Mouse (Mus musculus) neural tube, embryonic 15.5 days (tissue): Measurements from ENCODE around the gene Ptprd. TPM values are rescaled to one million over a fixed set of nuclear protein-coding genes. Genes with fewer than 3 reads are reported as not detected.

ENCODE experiments used
- ATAC-seq: fragments of 200-750 bp; cut with Nextera tagmentation; 2 replicates; pipeline ENCODE4 v1.8.0; 2017; ENCODE audit warnings: mild to moderate bottlenecking, moderate TSS enrichment, moderate library complexity; ENCODE audit not compliant: low FRiP score
- H3K27ac ChIP-seq: fragments of 300-500 bp; sonication (generic); replicated peaks from 2 replicates; pipeline ENCODE4 v1.5.1; 2015; ENCODE audit warnings: mild to moderate bottlenecking, inconsistent platforms
- H3K27me3 ChIP-seq: fragments of 300-500 bp; sonication (generic); replicated peaks from 2 replicates; pipeline ENCODE4 v1.6.1; 2015; ENCODE audit warnings: inconsistent platforms
- H3K36me3 ChIP-seq: fragments of 300-500 bp; sonication (generic); 2 replicates; pipeline ENCODE4 v1.6.1; 2015; ENCODE audit warnings: inconsistent platforms
- H3K4me1 ChIP-seq: fragments of 300-500 bp; sonication (generic); 2 replicates; pipeline ENCODE4 v1.6.1; 2015; ENCODE audit warnings: inconsistent platforms
- H3K4me2 ChIP-seq: fragments of 300-500 bp; sonication (generic); 2 replicates; pipeline ENCODE4 v1.6.1; 2015; ENCODE audit warnings: inconsistent platforms, mild to moderate bottlenecking, moderate library complexity
- H3K4me3 ChIP-seq: fragments of 300-500 bp; sonication (generic); replicated peaks from 2 replicates; pipeline ENCODE4 v1.5.1; 2015; ENCODE audit warnings: mild to moderate bottlenecking, inconsistent platforms
- H3K9ac ChIP-seq: fragments of 300-500 bp; sonication (generic); replicated peaks from 2 replicates; pipeline ENCODE4 v1.6.1; 2015; ENCODE audit warnings: mild to moderate bottlenecking, inconsistent platforms
- H3K9me3 ChIP-seq: fragments of 300-500 bp; sonication (generic); replicated peaks from 2 replicates; pipeline ENCODE4 v1.6.1; 2016; ENCODE audit warnings: inconsistent platforms
- WGBS: fragments of 180-500 bp; shearing (Covaris S2); methylation state at CpG from one replicate; pipeline ENCODE4 v1.1.7; 2015; ENCODE audit warnings: mixed read lengths; 5-methylcytosine and 5-hydroxymethylcytosine counted together
- polyA plus RNA-seq: library from polyadenylated mRNA; unstranded; fragments of >200 nt; fragmentation: Nextera tagmentation; extraction: Ambion mirVana; gene quantifications from 2 replicates; pipeline ENCODE4 v1.2.1, GENCODE M21; 2015

The Ptprd gene
- polyA plus RNA-seq, 1 experiment from 2014 or later, result 96.1 TPM

DNA sequence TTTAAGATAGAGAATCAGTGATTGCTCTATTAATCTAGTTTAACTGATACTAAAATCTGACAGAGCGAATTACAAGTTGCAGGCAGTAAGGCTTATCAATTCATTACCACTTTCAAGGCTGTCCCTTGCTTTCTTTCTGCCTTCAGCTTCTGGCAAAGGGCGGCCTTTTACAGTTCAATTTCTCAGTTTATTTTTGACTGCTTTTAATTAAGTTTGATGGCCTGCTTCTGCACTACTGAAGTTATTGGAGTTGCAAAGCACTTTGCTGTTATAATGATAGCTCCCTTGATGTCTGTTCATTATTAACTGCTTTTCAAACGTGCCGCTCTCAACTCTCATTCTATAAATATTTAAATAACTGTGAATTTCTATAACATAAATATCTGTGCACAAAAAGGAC is 673.9 kb downstream of the Ptprd start:
- Histone ChIP-seq H3K27ac (peak overlapping the region; percentile 61), H3K4me1 (peaks cover 9% of the 10 kb centered on the region), H3K4me3 (no peak overlapping the region), H3K9ac (no peak overlapping the region), H3K27me3 (no peaks in the 10 kb centered on the region), H3K4me2 (peak overlapping the region; percentile 13), H3K36me3 (no peaks in the 10 kb centered on the region), H3K9me3 (no peaks in the 10 kb centered on the region)
- ATAC-seq, result peak; percentile 50; the same call in 1 of the 2 replicates
- whole genome bisulfite sequencing, result 29% methylated on average over 4 of the region's 4 CpGs

DNA sequence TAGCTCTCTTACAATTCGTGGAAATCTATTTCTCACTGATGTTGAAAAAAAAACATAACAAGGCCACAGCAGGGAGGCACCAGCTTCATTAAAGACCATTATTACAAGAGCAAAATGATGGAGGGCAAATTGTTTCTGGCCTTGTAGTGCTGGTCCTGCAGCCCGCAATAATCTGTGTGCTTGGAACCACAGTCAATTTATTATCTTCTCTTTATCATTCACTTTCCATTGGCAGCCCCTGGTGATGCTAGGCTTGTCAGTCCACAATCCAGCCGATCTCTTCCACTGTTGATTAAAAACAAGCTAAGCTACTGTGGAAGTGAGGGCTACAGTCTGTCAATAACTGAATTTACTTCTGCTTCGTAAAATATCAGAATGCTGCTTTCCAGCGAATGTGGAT is 674.4 kb downstream of the Ptprd start:
- ATAC-seq, result peak; percentile 38; the same call in 1 of the 2 replicates
- H3K4me1 ChIP-seq, result peaks cover 9% of the 10 kb centered on the region
- no peak overlapping the region for H3K4me3 ChIP-seq
- no peak overlapping the region; the same call in 1 of the 2 replicates for H3K9ac ChIP-seq
- peak overlapping the region; percentile 13 for H3K4me2 ChIP-seq
- peak overlapping the region; percentile 61 for H3K27ac ChIP-seq
- 34% methylated on average over 5 of the region's 5 CpGs for WGBS
- no peaks in the 10 kb centered on the region for H3K36me3 ChIP-seq
- H3K27me3 ChIP-seq, result no peaks in the 10 kb centered on the region
- no peaks in the 10 kb centered on the region for H3K9me3 ChIP-seq

DNA sequence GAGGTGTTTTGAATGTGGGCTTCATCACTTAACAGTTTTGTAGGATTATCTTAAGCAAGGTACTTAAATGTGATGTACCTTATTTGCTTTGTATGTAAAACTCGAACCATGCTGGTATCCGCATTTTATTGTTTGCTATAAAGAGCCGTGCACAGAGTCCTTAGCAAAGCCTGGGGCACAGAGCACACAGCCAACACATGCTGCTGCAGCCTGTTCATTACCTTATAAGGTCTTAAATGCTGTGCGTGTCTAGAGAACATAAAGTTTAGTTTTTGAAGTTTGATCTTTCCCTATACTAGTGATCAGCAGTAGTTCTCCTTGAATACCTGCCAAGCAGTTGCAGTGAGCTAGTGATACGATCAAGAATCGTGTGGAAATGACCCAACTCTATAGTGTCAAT is 676.2 kb downstream of the Ptprd start:
- peaks cover 9% of the 10 kb centered on the region for H3K4me1 ChIP-seq

DNA sequence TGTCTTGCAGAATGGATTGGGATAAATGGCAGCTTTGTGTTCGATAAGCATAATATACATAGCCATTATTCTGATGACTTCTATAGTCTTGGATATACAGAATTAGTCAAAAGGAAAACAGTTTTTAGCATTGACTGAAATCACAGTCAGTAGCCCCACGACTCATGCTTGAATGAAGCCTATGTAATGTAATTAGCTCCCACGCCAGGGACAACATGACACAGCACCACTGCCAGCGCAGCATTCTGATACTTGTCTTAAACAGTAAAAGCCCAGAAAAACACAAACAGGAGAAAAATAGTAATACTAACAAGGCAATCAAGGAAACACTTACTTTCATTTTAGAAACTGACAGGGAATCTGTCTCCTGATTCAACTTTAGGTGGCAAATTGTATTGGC is 677.2 kb downstream of the Ptprd start:
- WGBS, result 43% methylated on average over 4 of the region's 4 CpGs
- no peaks in the 10 kb centered on the region for H3K9me3 ChIP-seq
- no peak overlapping the region for H3K27ac ChIP-seq
- no peaks in the 10 kb centered on the region for H3K27me3 ChIP-seq
- no peaks in the 10 kb centered on the region for H3K36me3 ChIP-seq
- H3K4me2 ChIP-seq, result no peak overlapping the region
- peaks cover 9% of the 10 kb centered on the region for H3K4me1 ChIP-seq
- ATAC-seq, result no peak
- no peak overlapping the region for H3K9ac ChIP-seq
- no peak overlapping the region for H3K4me3 ChIP-seq

More for the DNA sequence above, 676.2 kb downstream of the Ptprd start:
- Histone ChIP-seq H3K9me3 (no peaks in the 10 kb centered on the region), H3K4me2 (no peak overlapping the region), H3K9ac (no peak overlapping the region), H3K4me3 (no peak overlapping the region), H3K36me3 (no peaks in the 10 kb centered on the region), H3K27ac (no peak overlapping the region), H3K27me3 (no peaks in the 10 kb centered on the region)
- 66% methylated on average over 6 of the region's 6 CpGs for WGBS
- ATAC-seq, result peak; percentile 51; the same call in 1 of the 2 replicates

DNA sequence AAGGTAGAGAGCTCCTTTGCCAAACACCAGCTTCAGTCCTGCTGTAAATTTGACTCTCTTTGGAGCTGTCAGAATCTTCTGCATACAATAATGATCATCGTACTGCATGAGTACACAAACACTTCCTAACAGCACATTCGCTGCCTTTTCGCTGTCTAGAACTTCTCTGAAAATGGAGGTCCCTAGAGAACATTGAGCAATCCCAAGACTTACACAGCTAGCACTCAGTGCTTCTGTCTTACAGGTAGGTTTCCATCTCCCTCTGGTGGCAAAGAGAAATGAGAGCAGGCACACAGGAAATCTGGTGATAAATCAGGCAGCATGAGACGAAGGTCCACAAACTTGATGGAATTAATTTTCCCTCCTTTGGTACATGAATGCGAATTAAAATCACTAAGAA is 692.6 kb downstream of the Ptprd start:
- Histone ChIP-seq H3K4me2 (no peak overlapping the region), H3K36me3 (no peaks in the 10 kb centered on the region), H3K27me3 (no peaks in the 10 kb centered on the region), H3K9ac (no peak overlapping the region), H3K27ac (no peak overlapping the region), H3K9me3 (no peaks in the 10 kb centered on the region), H3K4me3 (no peak overlapping the region), H3K4me1 (no peaks in the 10 kb centered on the region)
- WGBS, result 28% methylated on average over 5 of the region's 5 CpGs
- ATAC-seq, result peak; percentile 69; the same call in 1 of the 2 replicates

DNA sequence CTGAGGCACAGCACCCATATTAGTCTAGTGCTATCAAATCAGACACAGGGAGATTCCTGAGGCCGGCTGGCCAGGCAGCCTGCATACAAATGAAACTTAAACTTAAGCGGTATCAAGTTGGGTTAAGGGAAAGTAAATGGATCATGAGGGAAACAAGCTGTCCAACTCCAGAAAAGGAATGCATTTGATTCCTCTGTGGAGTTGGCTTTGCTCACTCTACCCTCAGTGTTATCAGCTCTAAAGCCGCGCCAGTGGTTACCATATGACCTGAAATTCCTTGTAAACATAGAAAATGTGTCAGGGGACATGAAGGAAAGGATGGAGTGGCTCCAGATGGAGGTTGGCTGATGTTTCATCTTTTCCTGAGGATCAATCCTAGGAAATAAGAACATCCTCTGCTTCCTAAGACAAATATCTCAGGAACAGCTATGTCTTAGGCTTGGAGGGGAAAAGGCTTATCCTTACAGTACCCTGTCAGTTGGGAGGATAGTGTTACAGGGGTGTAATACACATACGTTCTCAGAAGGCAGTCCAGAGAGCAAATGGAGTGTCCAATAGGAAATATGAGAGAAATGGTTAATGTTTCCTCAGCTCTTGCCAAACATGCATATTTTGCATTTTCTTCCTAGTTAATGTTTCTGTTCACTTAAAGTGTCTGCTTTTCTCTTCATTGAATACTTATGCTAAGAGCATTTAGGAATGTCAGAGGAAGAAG is 697.7 kb downstream of the Ptprd start:
- no peak overlapping the region for H3K27ac ChIP-seq
- H3K9ac ChIP-seq, result no peak overlapping the region
- no peak overlapping the region for H3K4me3 ChIP-seq
- H3K36me3 ChIP-seq, result no peaks in the 10 kb centered on the region
- ATAC-seq, result no peak
- no peaks in the 10 kb centered on the region for H3K9me3 ChIP-seq
- H3K27me3 ChIP-seq, result no peaks in the 10 kb centered on the region
- no peak overlapping the region for H3K4me2 ChIP-seq
- 74% methylated on average over 5 of the region's 5 CpGs for WGBS
- no peaks in the 10 kb centered on the region for H3K4me1 ChIP-seq

DNA sequence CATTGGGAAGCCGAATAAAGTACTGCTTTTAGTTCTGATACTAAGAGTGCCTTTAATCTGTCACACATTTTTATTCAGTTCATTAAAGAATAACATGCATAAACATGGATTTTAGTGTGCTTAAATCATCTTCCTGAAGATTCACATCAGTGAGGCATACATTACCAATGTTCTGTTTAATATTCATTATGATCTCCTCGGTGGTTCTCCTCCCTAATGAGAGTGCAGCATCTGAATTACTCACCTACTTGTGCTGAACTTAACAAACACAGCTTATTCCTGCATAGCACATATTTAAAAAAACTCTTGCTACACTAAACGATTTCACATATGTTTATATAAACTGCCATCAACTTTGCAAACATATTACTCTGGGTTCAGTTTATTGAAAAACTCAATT is 698.7 kb downstream of the Ptprd start:
- 64% methylated on average over 3 of the region's 3 CpGs for WGBS

DNA sequence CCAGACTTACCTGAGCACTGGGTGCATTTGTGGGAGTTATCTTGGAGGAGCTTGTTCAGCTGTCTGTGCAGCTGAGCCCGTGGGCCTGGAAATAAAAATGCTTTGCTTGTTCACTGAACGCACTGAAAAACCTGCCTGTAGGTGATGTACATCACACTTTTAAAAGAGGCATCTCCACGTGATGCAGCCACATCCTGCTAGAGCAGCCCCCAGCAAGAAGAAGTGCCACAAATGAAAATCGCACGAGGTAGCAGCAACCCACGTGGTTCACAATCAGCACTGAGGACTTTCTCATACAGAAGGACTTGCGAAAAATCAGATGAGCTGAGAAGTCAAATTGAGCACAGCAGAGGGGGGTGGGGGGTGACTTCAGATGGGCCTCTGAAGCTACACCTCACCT is 757.7 kb downstream of the Ptprd start:
- Histone ChIP-seq H3K36me3 (no peaks in the 10 kb centered on the region), H3K4me3 (no peak overlapping the region), H3K4me1 (no peaks in the 10 kb centered on the region), H3K9me3 (no peaks in the 10 kb centered on the region), H3K27me3 (no peaks in the 10 kb centered on the region), H3K4me2 (no peak overlapping the region), H3K9ac (no peak overlapping the region), H3K27ac (no peak overlapping the region)
- 75% methylated on average over 7 of the region's 7 CpGs for WGBS
- ATAC-seq, result no peak

More for the DNA sequence above, 698.7 kb downstream of the Ptprd start:
- H3K4me1 ChIP-seq, result no peaks in the 10 kb centered on the region
- no peak overlapping the region for H3K27ac ChIP-seq
- H3K4me2 ChIP-seq, result no peak overlapping the region
- H3K36me3 ChIP-seq, result no peaks in the 10 kb centered on the region
- no peaks in the 10 kb centered on the region for H3K27me3 ChIP-seq
- H3K4me3 ChIP-seq, result no peak overlapping the region
- no peak for ATAC-seq
- H3K9ac ChIP-seq, result no peak overlapping the region
- H3K9me3 ChIP-seq, result no peaks in the 10 kb centered on the region

DNA sequence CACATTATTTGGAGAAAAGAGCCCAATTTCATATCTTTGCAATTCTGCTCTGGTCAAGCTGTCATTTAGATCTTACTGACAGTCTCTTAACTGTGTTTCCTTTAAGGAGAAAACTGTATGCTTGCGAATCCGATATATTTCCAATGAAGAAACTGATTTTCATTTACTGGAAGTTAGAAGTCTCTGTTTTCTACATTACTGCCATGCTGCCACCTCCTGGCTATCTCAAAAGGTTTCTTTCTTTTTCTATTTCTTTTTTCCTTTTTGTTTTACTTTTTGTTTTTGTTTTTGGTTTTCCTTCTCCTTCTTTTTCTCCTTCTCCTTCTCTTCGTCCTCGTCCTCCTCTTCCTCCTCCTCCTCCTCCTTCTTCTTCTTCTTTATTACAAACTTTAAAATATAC is 812.6 kb downstream of the Ptprd start:
- no peak overlapping the region for H3K9ac ChIP-seq
- no peak overlapping the region for H3K4me3 ChIP-seq
- H3K27me3 ChIP-seq, result no peaks in the 10 kb centered on the region
- no peaks in the 10 kb centered on the region for H3K36me3 ChIP-seq
- no peaks in the 10 kb centered on the region for H3K4me1 ChIP-seq
- no peak overlapping the region for H3K27ac ChIP-seq
- ATAC-seq, result no peak
- H3K4me2 ChIP-seq, result no peak overlapping the region
- no peaks in the 10 kb centered on the region for H3K9me3 ChIP-seq
- 75% methylated on average over 4 of the region's 4 CpGs for WGBS

DNA sequence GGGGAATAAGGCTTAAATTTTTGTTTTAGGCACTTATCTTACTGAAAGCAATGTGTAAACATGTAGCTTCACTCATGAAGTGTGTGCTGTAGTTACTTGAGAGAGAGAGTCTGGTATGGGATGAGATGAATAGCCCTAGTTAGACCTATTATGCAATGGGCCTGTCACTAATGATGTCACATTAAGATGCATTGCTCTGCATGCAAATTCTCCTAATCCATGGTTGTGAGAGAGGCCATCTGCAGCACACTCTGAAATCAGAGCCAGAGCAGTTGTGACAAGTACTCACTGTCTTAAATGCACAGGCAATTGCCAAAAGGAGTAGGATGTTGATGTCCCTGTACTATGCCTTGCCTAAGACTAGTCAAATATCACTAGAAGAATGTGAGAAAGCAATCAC is 850.0 kb downstream of the Ptprd start:
- Histone ChIP-seq H3K9ac (no peak overlapping the region), H3K27me3 (no peaks in the 10 kb centered on the region), H3K27ac (no peak overlapping the region), H3K36me3 (no peaks in the 10 kb centered on the region), H3K4me1 (no peaks in the 10 kb centered on the region), H3K4me3 (no peak overlapping the region), H3K9me3 (no peaks in the 10 kb centered on the region), H3K4me2 (no peak overlapping the region)
- no peak for ATAC-seq

DNA sequence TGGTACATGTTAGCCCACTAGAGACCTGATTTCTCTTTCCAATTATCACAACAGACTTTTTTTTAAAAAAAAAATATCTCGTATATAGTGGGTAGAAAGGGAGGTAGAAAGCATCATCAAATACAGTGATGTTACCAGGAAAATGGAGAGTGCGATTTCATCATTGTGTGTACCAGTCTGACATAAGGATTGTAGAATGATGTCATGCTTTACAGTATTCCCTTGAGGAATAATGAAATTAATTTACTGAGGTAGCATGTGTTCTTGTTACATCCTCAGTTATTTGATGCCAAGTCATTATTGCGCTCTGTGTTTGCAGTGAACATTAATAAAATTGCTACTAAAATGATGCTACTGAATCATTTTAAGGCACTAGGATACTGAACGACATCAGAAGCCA is 884.6 kb downstream of the Ptprd start:
- no peak for ATAC-seq
- WGBS, result 49% methylated on average over 4 of the region's 4 CpGs

DNA sequence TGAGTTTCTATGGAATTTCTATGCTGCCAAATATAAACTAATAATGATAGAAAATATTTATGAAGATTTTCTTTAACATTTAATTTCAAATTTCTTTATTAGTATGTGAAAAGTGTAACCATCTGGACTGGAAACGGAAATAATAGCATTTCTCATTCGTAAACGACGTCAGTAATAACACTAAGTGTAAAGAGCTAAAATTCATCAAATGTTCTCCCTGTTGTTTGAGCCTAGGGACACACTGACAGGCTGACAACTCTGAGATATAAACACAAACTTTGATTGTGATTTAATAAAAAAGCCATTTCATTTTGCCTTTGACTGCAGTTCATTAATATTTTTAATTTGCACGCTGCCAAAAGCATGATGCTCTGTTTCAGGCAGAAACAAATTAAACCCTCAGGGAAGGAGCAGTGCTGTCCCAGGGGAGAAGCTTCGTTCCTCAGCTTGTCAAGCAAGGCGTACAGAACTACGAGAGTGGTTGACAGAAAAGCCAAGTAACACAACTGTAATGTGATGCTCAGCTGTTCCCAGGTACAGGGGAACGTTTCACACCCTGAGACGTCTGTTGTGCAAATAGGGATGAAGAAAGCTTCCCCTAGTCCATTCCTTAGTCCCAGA is 894.6 kb downstream of the Ptprd start:
- Histone ChIP-seq H3K4me3 (no peak overlapping the region), H3K27ac (no peak overlapping the region), H3K9ac (no peak overlapping the region), H3K36me3 (no peaks in the 10 kb centered on the region), H3K4me2 (0 out of 2 replicates have a peak overlapping the region, but pooled peaks have one; percentile 19), H3K27me3 (no peaks in the 10 kb centered on the region), H3K9me3 (no peaks in the 10 kb centered on the region; the same call in 1 of the 2 replicates), H3K4me1 (peaks cover 5% of the 10 kb centered on the region)
- 25% methylated on average over 10 of the region's 10 CpGs for whole genome bisulfite sequencing
- no peak; the same call in 1 of the 2 replicates for ATAC-seq

More for the DNA sequence above, 884.6 kb downstream of the Ptprd start:
- Histone ChIP-seq H3K4me1 (no peaks in the 10 kb centered on the region), H3K9ac (no peak overlapping the region), H3K27me3 (no peaks in the 10 kb centered on the region), H3K4me2 (no peak overlapping the region), H3K4me3 (no peak overlapping the region), H3K36me3 (no peaks in the 10 kb centered on the region), H3K9me3 (no peaks in the 10 kb centered on the region; the same call in 1 of the 2 replicates), H3K27ac (no peak overlapping the region)
